Mouse (Mus musculus) heart, postnatal 0 days (tissue): ENCODE data around the gene Tmem252. TPM values are rescaled to one million over a fixed set of nuclear protein-coding genes. Genes with fewer than 3 reads are reported as not detected.

Experiments used
- ATAC-seq: fragments of 200-750 bp; cut with Nextera tagmentation; 2 replicates; pipeline ENCODE4 v1.8.0; 2017; ENCODE audit warnings: low read depth, moderate number of reproducible peaks, moderate library complexity; ENCODE audit not compliant: insufficient read depth
- DNase-seq: peaks from one replicate; pipeline ENCODE4 v3.0.0-alpha.2; 2016; ENCODE audit warnings: low spot score
- H3K27ac ChIP-seq: fragments of 300-500 bp; sonication (generic); 2 replicates; pipeline ENCODE4 v1.5.1; 2014; ENCODE audit warnings: low read depth, mild to moderate bottlenecking
- H3K27me3 ChIP-seq: fragments of 300-500 bp; sonication (generic); 2 replicates; pipeline ENCODE4 v1.6.1; 2014; ENCODE audit warnings: low read length, mixed read lengths; ENCODE audit not compliant: control insufficient read depth, insufficient read depth
- H3K36me3 ChIP-seq: fragments of 300-500 bp; sonication (generic); replicated peaks from 2 replicates; pipeline ENCODE4 v1.6.1; 2014; ENCODE audit warnings: low read length, mixed read lengths; ENCODE audit not compliant: control insufficient read depth, insufficient read depth
- H3K4me1 ChIP-seq: fragments of 300-500 bp; sonication (generic); 2 replicates; pipeline ENCODE4 v1.6.1; 2014; ENCODE audit warnings: antibody characterized with exemption; ENCODE audit not compliant: control insufficient read depth, insufficient read depth
- H3K4me2 ChIP-seq: fragments of 300-500 bp; sonication (generic); 2 replicates; pipeline ENCODE4 v1.6.1; 2014; ENCODE audit warnings: low read depth, mild to moderate bottlenecking, low read length, moderate library complexity
- H3K4me3 ChIP-seq: fragments of 300-500 bp; sonication (generic); 2 replicates; pipeline ENCODE4 v1.5.1; 2014; ENCODE audit warnings: low read depth, low read length
- H3K9ac ChIP-seq: fragments of 300-500 bp; sonication (generic); replicated peaks from 2 replicates; pipeline ENCODE4 v1.6.1; 2014; ENCODE audit warnings: low read depth, low read length, mixed read lengths
- H3K9me3 ChIP-seq: fragments of 300-500 bp; sonication (generic); replicated peaks from 2 replicates; pipeline ENCODE4 v1.6.1; 2016; ENCODE audit warnings: low read length; ENCODE audit not compliant: control insufficient read depth
- CTCF ChIP-seq: IDR thresholded peaks from 2 replicates; pipeline ENCODE4 v1.5.1; 2016; ENCODE audit warnings: antibody characterized with exemption, control low read depth, low read depth
- EP300 ChIP-seq: IDR thresholded peaks from 2 replicates; pipeline ENCODE4 v1.6.1; 2016; ENCODE audit warnings: antibody characterized with exemption, low read depth
- WGBS: fragments of 180-500 bp; shearing (Covaris S2); extraction: QIAGEN DNeasy Blood & Tissue Kit; methylation state at CpG from one replicate; pipeline ENCODE4 v1.1.7; 2014; 5-methylcytosine and 5-hydroxymethylcytosine counted together
- polyA plus RNA-seq: library from polyadenylated mRNA; unstranded; fragments of >200 nt; fragmentation: Nextera tagmentation; extraction: Ambion mirVana; gene quantifications from 2 replicates; pipeline ENCODE4 v1.2.1, GENCODE M21; 2015
- total RNA-seq: library from RNA; depleted of rRNA; stranded (reverse); fragments of >200 nt; gene quantifications from 2 replicates; pipeline ENCODE4 v1.2.3, GENCODE M21; 2014; ENCODE audit warnings: low replicate concordance

Tmem252 gene
- total and polyA plus RNA-seq, 2 experiments from 2014 or later = 0.08 to 3.2 TPM

- TF ChIP-seq EP300 = 0 out of 2 replicates have a peak, but pooled peaks have one; percentile 51
- TF ChIP-seq CTCF = no peak
- Histone ChIP-seq H3K27me3 (no peaks in the 10 kb centered on the region), H3K4me2 (peak overlapping the region; percentile 20; the same call in 1 of the 2 replicates), H3K9me3 (no peaks in the 10 kb centered on the region), H3K36me3 (no peaks in the 10 kb centered on the region), H3K4me1 (peaks cover 34% of the 10 kb centered on the region), H3K9ac (no peak overlapping the region), H3K27ac (peak overlapping the region; percentile 73), H3K4me3 (no peak overlapping the region)
- DNase-seq (peak; percentile 83), ATAC-seq (peak; percentile 84)
- 15% methylated on average over 7 of the region's 7 CpGs for WGBS
Observed at GRCm38 (mm10) chr19:24708032-24708431, 34.2 kb downstream of the Tmem252 start.

DNA sequence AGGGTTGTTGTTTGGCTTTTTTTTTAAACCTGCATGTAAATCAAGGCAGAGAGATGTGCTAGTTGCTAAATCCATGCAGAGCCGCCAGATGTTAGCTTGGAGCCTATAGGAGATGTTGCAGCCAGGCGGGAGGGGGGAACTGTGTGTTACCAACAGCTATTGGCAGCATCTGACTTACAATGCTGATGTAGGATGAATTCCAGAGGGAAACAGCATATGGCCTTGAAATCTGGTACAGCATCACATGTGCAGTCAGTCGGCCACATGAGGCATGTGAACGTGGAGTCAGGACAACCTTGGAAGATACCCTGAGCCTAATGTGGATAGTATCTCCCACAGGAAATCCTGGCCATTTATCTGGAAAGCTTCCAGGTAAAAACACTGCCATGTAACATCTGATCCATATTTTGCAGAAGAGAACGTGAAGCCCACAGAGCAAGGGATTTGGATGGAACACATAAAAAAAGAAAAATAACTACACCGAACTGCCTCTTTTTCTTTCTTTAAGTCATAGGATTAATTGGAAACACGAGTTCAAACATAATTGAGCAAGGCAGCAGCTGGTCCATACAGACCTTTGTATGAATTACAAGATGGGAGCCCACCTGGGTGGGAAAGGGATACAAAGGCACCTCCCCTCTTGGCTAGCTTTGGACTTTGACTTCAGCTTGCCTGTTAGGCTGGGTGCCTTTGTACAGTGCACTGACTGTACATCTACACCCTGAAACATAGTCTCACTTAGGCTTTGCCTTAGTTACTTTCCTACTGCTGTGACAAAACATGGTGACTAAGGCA, 42.7 kb downstream of the Tmem252 start:
- no peak for TF ChIP-seq EP300
- no peak for TF ChIP-seq CTCF
- Histone ChIP-seq H3K27me3 (no peaks in the 10 kb centered on the region), H3K36me3 (peaks cover 4% of the 10 kb centered on the region; the same call in 1 of the 2 replicates), H3K4me1 (no peaks in the 10 kb centered on the region), H3K4me2 (no peak overlapping the region), H3K9me3 (no peaks in the 10 kb centered on the region), H3K9ac (no peak overlapping the region), H3K27ac (no peak overlapping the region), H3K4me3 (no peak overlapping the region)
- ATAC-seq (no peak), DNase-seq (no peak)
- WGBS = 71% methylated on average over 7 of the region's 7 CpGs

DNA sequence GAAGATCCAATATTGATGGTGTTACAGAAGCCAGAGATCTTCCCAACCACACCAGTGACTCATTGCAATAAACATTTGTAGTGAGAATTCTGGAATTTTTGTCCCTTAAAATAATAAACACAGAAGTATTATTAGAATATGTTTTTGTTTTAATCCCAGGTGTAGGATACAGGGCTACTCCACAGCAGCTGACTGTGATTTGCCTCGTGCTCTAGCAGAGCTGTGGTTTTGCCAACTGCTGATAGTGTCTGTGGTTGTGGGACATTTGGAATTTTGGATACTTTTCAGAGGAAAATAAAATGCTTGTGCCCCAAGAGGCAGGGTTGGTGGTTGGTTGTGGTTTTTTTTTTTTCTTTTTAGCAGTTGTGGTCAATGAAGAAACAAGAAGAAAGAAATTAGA, 44.2 kb downstream of the Tmem252 start:
- no peak for TF ChIP-seq EP300
- no peak for TF ChIP-seq CTCF
- Histone ChIP-seq H3K36me3 (peaks cover 4% of the 10 kb centered on the region; the same call in 1 of the 2 replicates), H3K4me3 (no peak overlapping the region), H3K9ac (no peak overlapping the region), H3K4me1 (no peaks in the 10 kb centered on the region), H3K27me3 (no peaks in the 10 kb centered on the region), H3K27ac (no peak overlapping the region), H3K4me2 (no peak overlapping the region), H3K9me3 (no peaks in the 10 kb centered on the region)
- 72% methylated on average over 1 of the region's 1 CpGs for WGBS
- no peak for DNase-seq
- no peak for ATAC-seq

GRCm38 (mm10) chr19:24719504-24719903, 45.7 kb downstream of the Tmem252 start:
- H3K36me3 ChIP-seq = peaks cover 4% of the 10 kb centered on the region; the same call in 1 of the 2 replicates
- 88% methylated on average over 4 of the region's 4 CpGs for WGBS
- H3K9me3 ChIP-seq = no peaks in the 10 kb centered on the region
- ATAC-seq = no peak
- H3K27ac ChIP-seq = no peak overlapping the region
- no peak overlapping the region for H3K4me3 ChIP-seq
- H3K9ac ChIP-seq = no peak overlapping the region
- DNase-seq = no peak
- H3K27me3 ChIP-seq = no peaks in the 10 kb centered on the region
- H3K4me1 ChIP-seq = no peaks in the 10 kb centered on the region
- no peak overlapping the region for H3K4me2 ChIP-seq
- no peak for TF ChIP-seq CTCF
- no peak for TF ChIP-seq EP300

GRCm38 (mm10) chr19:24720448-24720847, 46.6 kb downstream of the Tmem252 start:
- Histone ChIP-seq H3K27me3 (no peaks in the 10 kb centered on the region), H3K27ac (no peak overlapping the region), H3K36me3 (no peaks in the 10 kb centered on the region; the same call in 1 of the 2 replicates), H3K4me1 (peaks cover 5% of the 10 kb centered on the region; the same call in 1 of the 2 replicates), H3K9ac (no peak overlapping the region), H3K4me3 (no peak overlapping the region), H3K9me3 (no peaks in the 10 kb centered on the region), H3K4me2 (no peak overlapping the region)
- no peak for TF ChIP-seq CTCF
- no peak for TF ChIP-seq EP300
- no peak for ATAC-seq
- DNase-seq = no peak
